Mouse (Mus musculus): Measurements from ENCODE around the gene Cacfd1. TPM values are rescaled to one million over a fixed set of nuclear protein-coding genes. Genes with fewer than 3 reads are reported as not detected.
A peak's percentile ranks its signal among the peaks of the same experiment; 100 is the strongest.

Cacfd1 gene
- polyA plus RNA-seq, 1 experiment = 22.8 TPM

DNA sequence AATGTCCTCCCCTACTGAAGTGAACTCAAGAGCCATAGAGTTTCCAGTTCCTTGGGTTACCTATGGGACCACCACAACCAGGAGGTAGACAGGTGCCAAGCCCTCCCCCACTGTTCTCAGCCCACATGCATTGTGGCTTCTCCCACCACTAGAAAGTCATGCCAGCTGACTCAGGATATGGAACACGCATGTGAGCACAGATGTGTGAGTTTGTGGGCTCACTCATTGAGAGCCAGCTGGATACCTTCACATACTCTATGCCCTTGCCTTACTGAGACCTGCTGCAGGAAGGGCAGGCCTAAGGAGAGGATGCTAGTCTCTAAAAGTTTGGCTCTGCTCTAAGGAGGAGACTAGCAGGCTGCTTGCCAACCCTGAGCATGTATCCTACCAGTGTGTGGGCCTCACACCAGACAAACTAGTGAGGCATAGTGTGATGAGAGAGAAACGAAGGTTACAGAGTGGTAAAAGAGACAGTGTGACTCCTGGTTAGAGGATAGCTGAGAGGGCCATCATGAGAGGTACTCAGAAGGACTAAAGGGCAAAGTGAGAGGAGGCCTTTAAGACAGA is 60.6 kb downstream of the Cacfd1 start:
- H3K4me2 ChIP-seq (ENCODE audit: low read depth) = peak overlapping the region; percentile 64
- peak overlapping the region; percentile 18 for H3ac ChIP-seq (ENCODE audit: control insufficient read depth, insufficient read length)
- peak overlapping the region; percentile 56 for H3K4me3 ChIP-seq
- no peaks in the 10 kb centered on the region for H3K27me3 ChIP-seq (ENCODE audit: control insufficient read depth, insufficient read depth, insufficient read length)
- TF ChIP-seq MYOG (IDR thresholded peaks at IDR 0.05; ENCODE audit: control insufficient read depth in 1 of 3, insufficient read depth in 1 of 3, insufficient read length in 2 of 3, low read depth in 2 of 3) = peak in 2 of 3 experiments; percentile 51 to 92
- TF ChIP-seq E2F4 (IDR thresholded peaks at IDR 0.05; ENCODE audit: insufficient read depth) = no peak
- peak; percentile 55 for TF ChIP-seq POLR2A (IDR thresholded peaks at IDR 0.05; ENCODE audit: insufficient read length, low read depth)
- peak in 2 of 3 experiments; percentile 64 to 85 for TF ChIP-seq MYOD1 (IDR thresholded peaks at IDR 0.05; ENCODE audit: control insufficient read depth in 1 of 3, insufficient read length in 2 of 3, low read depth in 2 of 3)
- TF ChIP-seq REST (IDR thresholded peaks at IDR 0.05; ENCODE audit: insufficient read depth, insufficient read length) = no peak
- no peak for TF ChIP-seq POLR2AphosphoS2 (IDR thresholded peaks at IDR 0.05; ENCODE audit: insufficient read length, low read depth)
- peak; percentile 31 for TF ChIP-seq TCF12 (IDR thresholded peaks at IDR 0.05; ENCODE audit: insufficient read depth, poor library complexity, severe bottlenecking)
- TF ChIP-seq TCF3 (IDR thresholded peaks at IDR 0.05; ENCODE audit: insufficient read length, low read depth) = peak; percentile 43
- peaks cover 13% of the 10 kb centered on the region for H3K36me3 ChIP-seq (ENCODE audit: control insufficient read depth, insufficient read depth)
- H3K79me2 ChIP-seq (ENCODE audit: control insufficient read depth, insufficient read depth) = peaks cover 6% of the 10 kb centered on the region

Other genes starting within 250 kb of the Cacfd1 start
- not detected for gene Abo, start 144.9 kb upstream of the Cacfd1 start, polyA plus RNA-seq (2012; fragmentation: generic; extraction: Trizol)
- gene Surf6, start 107.0 kb upstream of the Cacfd1 start, polyA plus RNA-seq (2012; fragmentation: generic; extraction: Trizol) = 16.7 TPM
- gene Med22, start 99.2 kb upstream of the Cacfd1 start, polyA plus RNA-seq (2012; fragmentation: generic; extraction: Trizol) = 38.6 TPM
- 2,027 TPM for gene Rpl7a, start 99.2 kb upstream of the Cacfd1 start, polyA plus RNA-seq (2012; fragmentation: generic; extraction: Trizol)
- gene Surf2, start 93.6 kb upstream of the Cacfd1 start, polyA plus RNA-seq (2012; fragmentation: generic; extraction: Trizol) = 34.9 TPM
- gene Surf1, start 93.4 kb upstream of the Cacfd1 start, polyA plus RNA-seq (2012; fragmentation: generic; extraction: Trizol) = 53.8 TPM
- gene Surf4, start 76.0 kb upstream of the Cacfd1 start, polyA plus RNA-seq (2012; fragmentation: generic; extraction: Trizol) = 173 TPM
- 0.02 TPM for gene Stkld1, start 75.9 kb upstream of the Cacfd1 start, polyA plus RNA-seq (2012; fragmentation: generic; extraction: Trizol)
- 23.3 TPM for gene Rexo4, start 45.5 kb upstream of the Cacfd1 start, polyA plus RNA-seq (2012; fragmentation: generic; extraction: Trizol)
- gene Adamts13, start 36.5 kb upstream of the Cacfd1 start, polyA plus RNA-seq (2012; fragmentation: generic; extraction: Trizol) = not detected
- 102 TPM for gene Slc2a6, start 18.1 kb downstream of the Cacfd1 start, polyA plus RNA-seq (2012; fragmentation: generic; extraction: Trizol)
- 1,410 TPM for gene Mymk, start 62.3 kb downstream of the Cacfd1 start, polyA plus RNA-seq (2012; fragmentation: generic; extraction: Trizol)
- gene Adamtsl2, start 69.5 kb downstream of the Cacfd1 start, polyA plus RNA-seq (2012; fragmentation: generic; extraction: Trizol) = 17.6 TPM
- gene Fam163b, start 132.6 kb downstream of the Cacfd1 start, polyA plus RNA-seq (2012; fragmentation: generic; extraction: Trizol) = 0.04 TPM
- gene Dbh, start 155.3 kb downstream of the Cacfd1 start, polyA plus RNA-seq (2012; fragmentation: generic; extraction: Trizol) = 8.2 TPM
- gene Sardh, start 238.4 kb downstream of the Cacfd1 start, polyA plus RNA-seq (2012; fragmentation: generic; extraction: Trizol) = 28.4 TPM

Data from myocyte (in vitro differentiated cells).